Mouse (Mus musculus) liver, embryonic 12.5 days (tissue): ENCODE results near the gene Zfp709. TPM values are rescaled to one million over a fixed set of nuclear protein-coding genes. Genes with fewer than 3 reads are reported as not detected.
A peak's percentile ranks its signal among the peaks of the same experiment; 100 is the strongest.
"Not testable (repeated sequence)": the region's sequence is repeated elsewhere in the genome, so short reads cannot be mapped to it uniquely, and the experiment has no call there.

Experiments used
- ATAC-seq: fragments of 200-750 bp; cut with Nextera tagmentation; 2 replicates; pipeline ENCODE4 v1.8.0; 2017; ENCODE audit warnings: moderate number of reproducible peaks, mild to moderate bottlenecking, moderate library complexity
- H3K27ac ChIP-seq: fragments of 300-500 bp; sonication (generic); 2 replicates; pipeline ENCODE4 v1.5.1; 2016; ENCODE audit warnings: mild to moderate bottlenecking
- H3K27me3 ChIP-seq: fragments of 300-500 bp; sonication (generic); replicated peaks from 2 replicates; pipeline ENCODE4 v1.6.1; 2016; ENCODE audit warnings: mild to moderate bottlenecking, moderate library complexity
- H3K36me3 ChIP-seq: fragments of 300-500 bp; sonication (generic); 2 replicates; pipeline ENCODE4 v1.6.1; 2016; ENCODE audit warnings: mild to moderate bottlenecking, moderate library complexity
- H3K4me1 ChIP-seq: fragments of 300-500 bp; sonication (generic); 2 replicates; pipeline ENCODE4 v1.6.1; 2016
- H3K4me2 ChIP-seq: fragments of 300-500 bp; sonication (generic); 2 replicates; pipeline ENCODE4 v1.6.1; 2016; ENCODE audit warnings: mild to moderate bottlenecking, moderate library complexity
- H3K4me3 ChIP-seq: fragments of 300-500 bp; sonication (generic); 2 replicates; pipeline ENCODE4 v1.5.1; 2016; ENCODE audit warnings: mild to moderate bottlenecking, moderate library complexity
- H3K9ac ChIP-seq: fragments of 300-500 bp; sonication (generic); 2 replicates; pipeline ENCODE4 v1.6.1; 2016; ENCODE audit warnings: mild to moderate bottlenecking, moderate library complexity
- H3K9me3 ChIP-seq: fragments of 300-500 bp; sonication (generic); replicated peaks from 2 replicates; pipeline ENCODE4 v1.6.1; 2016; ENCODE audit warnings: mild to moderate bottlenecking, moderate library complexity
- WGBS: fragments of 180-500 bp; shearing (Covaris S2); methylation state at CpG from one replicate; pipeline ENCODE4 v1.1.7; 2016; ENCODE audit not compliant: insufficient replicate concordance; 5-methylcytosine and 5-hydroxymethylcytosine counted together
- polyA plus RNA-seq: library from polyadenylated mRNA; unstranded; fragments of >200 nt; fragmentation: Nextera tagmentation; extraction: Ambion mirVana; gene quantifications from 2 replicates; pipeline ENCODE4 v1.2.1, GENCODE M21; 2016

Gene Zfp709
- polyA plus RNA-seq, result 2.0 and 2.5 TPM in 2 replicates

GRCm38 (mm10) chr8:71881618-71882274, at the start of gene Zfp709:
TSS of gene Zfp709 (plus strand) at chr8:71882019.
- peak within 1 kb of the TSS; percentile 76 for H3K9ac ChIP-seq
- peaks cover 12% of the 10 kb centered on the region for H3K9me3 ChIP-seq
- peak; percentile 92 for ATAC-seq
- no peaks in the 10 kb centered on the region for H3K27me3 ChIP-seq
- peak within 1 kb of the TSS; percentile 70 for H3K4me3 ChIP-seq
- H3K4me2 ChIP-seq, result peak within 1 kb of the TSS; percentile 90
- H3K27ac ChIP-seq, result peak within 1 kb of the TSS; percentile 15
- no peaks in the 10 kb centered on the region for H3K4me1 ChIP-seq
- WGBS, result 4% methylated on average over 42 of the region's 45 CpGs
- H3K36me3 ChIP-seq, result peaks cover 22% of the 10 kb centered on the region

GRCm38 (mm10) chr8:71838207-71838606, 43.6 kb upstream of the Zfp709 start:
- H3K9ac ChIP-seq, H3K4me2 ChIP-seq, H3K27me3 ChIP-seq, H3K4me1 ChIP-seq, H3K4me3 ChIP-seq, H3K9me3 ChIP-seq, H3K36me3 ChIP-seq, H3K27ac ChIP-seq: not testable (repeated sequence)
- peak; percentile 30; the same call in 1 of the 2 replicates for ATAC-seq
- 61% methylated on average over 4 of the region's 4 CpGs for WGBS

DNA sequence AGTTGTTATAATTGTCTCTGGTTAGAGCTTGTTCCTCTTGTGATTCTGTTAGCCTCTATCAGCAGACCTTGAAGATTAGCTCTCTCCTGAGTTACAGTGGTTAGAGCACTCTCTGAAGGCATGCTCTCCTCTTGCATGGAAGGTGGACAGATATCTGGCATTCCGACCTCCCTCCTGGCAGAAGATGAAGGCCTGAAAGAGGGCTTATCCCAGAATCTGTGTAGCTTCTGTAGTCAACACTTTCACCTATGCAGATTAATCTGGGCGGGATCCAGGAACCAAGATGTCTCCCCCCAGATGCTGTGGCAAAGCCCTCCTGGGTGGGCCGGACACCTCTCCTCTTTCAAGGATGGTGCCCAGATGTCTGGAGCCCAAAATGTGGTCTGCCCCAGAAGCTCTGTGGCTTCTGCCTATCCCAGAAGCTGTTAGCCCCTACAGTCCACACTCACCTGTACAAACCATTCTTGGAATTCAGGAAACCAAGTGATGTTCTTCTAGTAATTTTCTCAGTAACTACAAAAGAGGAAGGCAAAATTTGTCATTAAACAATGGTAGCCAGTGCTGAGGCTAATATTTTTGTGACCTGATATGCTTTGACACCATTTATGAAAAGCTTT, 40.5 kb upstream of the Zfp709 start:
- H3K4me2 ChIP-seq, H3K27ac ChIP-seq: not testable (repeated sequence)

DNA sequence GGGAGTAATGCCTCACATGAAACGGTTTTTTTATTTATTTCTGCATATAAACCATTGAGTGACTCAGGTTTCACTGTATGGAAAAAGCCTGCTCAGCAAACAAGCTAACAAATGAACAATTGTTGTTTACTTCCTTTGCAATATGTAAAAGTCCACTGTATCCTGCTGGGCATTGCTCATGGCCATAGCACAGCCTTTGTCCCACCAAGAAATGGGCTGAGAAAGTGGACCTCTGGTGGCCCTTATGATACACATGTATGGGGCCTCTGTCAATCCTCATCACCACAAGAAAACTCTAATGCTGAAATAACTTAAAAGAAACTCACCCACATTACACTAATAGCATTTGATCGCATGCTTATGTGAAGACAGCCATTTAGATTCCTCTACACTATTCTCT, 39.3 kb upstream of the Zfp709 start:
- not testable (repeated sequence) for H3K9ac ChIP-seq, H3K27ac ChIP-seq, H3K36me3 ChIP-seq, H3K4me3 ChIP-seq, H3K27me3 ChIP-seq, H3K4me1 ChIP-seq, H3K9me3 ChIP-seq, H3K4me2 ChIP-seq, ATAC-seq
- WGBS, result 46% methylated on average over 2 of the region's 2 CpGs

More for the DNA sequence above, 40.5 kb upstream of the Zfp709 start:
- not testable (repeated sequence) for ATAC-seq, H3K9ac ChIP-seq, H3K36me3 ChIP-seq, H3K4me3 ChIP-seq, H3K9me3 ChIP-seq, H3K4me1 ChIP-seq, H3K27me3 ChIP-seq
- 70% methylated on average over 3 of the region's 3 CpGs for WGBS

- 49% methylated on average over 1 of the region's 1 CpGs for WGBS
Measured at GRCm38 (mm10) chr8:71844453-71844852, 37.4 kb upstream of the Zfp709 start.

GRCm38 (mm10) chr8:71845993-71846483, 35.8 kb upstream of the Zfp709 start:
- H3K9me3 ChIP-seq, H3K4me2 ChIP-seq, H3K27me3 ChIP-seq, H3K9ac ChIP-seq, H3K27ac ChIP-seq, H3K4me3 ChIP-seq, ATAC-seq, H3K36me3 ChIP-seq, H3K4me1 ChIP-seq: not testable (repeated sequence)
- 67% methylated on average over 1 of the region's 1 CpGs for WGBS

More at GRCm38 (mm10) chr8:71844453-71844852, 37.4 kb upstream of the Zfp709 start:
- not testable (repeated sequence) for H3K27me3 ChIP-seq, H3K9ac ChIP-seq, ATAC-seq, H3K36me3 ChIP-seq, H3K4me2 ChIP-seq, H3K4me1 ChIP-seq, H3K9me3 ChIP-seq, H3K27ac ChIP-seq, H3K4me3 ChIP-seq

GRCm38 (mm10) chr8:71846745-71847144, 35.1 kb upstream of the Zfp709 start:
- H3K4me3 ChIP-seq, H3K27me3 ChIP-seq, H3K4me1 ChIP-seq, H3K9me3 ChIP-seq, H3K9ac ChIP-seq, H3K27ac ChIP-seq, H3K4me2 ChIP-seq, H3K36me3 ChIP-seq: not testable (repeated sequence)
- WGBS, result 56% methylated on average over 2 of the region's 2 CpGs
- ATAC-seq, result peak; percentile 57; the same call in 1 of the 2 replicates

DNA sequence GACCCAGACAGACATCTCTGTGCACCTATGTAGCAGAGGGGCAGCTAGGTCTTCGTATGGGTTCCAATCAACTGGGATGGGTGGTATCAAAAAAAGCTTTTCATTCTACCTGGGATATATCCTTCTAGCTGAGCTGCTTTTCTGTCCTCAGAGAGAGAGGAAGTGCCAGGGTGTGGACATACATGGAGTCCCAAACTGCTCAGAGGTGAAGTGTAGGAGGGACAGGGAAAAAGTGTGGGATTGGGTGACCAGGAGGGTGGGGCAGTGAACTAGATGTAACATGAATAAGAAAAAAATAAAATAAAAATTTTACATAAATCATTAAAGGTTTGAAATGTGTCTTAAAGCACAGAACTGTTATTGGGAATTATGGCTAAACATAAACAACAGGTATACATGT, 30.8 kb upstream of the Zfp709 start:
- H3K9ac ChIP-seq, ATAC-seq, H3K27ac ChIP-seq, H3K27me3 ChIP-seq, H3K4me2 ChIP-seq, H3K36me3 ChIP-seq, H3K4me3 ChIP-seq, H3K4me1 ChIP-seq, H3K9me3 ChIP-seq: not testable (repeated sequence)
- WGBS, result 36% methylated on average over 1 of the region's 1 CpGs

DNA sequence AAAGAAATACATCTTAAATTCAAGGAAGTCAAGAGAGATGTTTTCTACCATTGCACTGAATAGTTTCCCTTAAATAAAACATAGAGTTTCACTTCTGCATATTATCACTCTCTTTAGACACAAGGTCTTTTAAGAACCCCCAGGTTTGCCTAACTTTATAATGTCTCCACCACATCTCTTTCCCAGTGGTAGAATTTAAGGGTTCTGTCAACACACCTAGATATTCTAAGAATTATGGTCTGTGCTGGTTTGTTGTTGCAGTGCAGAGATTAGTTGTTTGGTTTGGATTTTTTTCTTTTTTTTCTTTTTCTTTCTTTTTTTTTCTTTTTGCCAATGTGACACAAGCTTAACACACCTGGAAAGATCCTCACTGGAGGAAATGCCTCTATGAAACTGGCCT, 28.5 kb upstream of the Zfp709 start:
- H3K36me3 ChIP-seq, H3K4me2 ChIP-seq, H3K4me3 ChIP-seq, H3K9ac ChIP-seq, ATAC-seq, H3K9me3 ChIP-seq, H3K27ac ChIP-seq, H3K4me1 ChIP-seq, H3K27me3 ChIP-seq: not testable (repeated sequence)

DNA sequence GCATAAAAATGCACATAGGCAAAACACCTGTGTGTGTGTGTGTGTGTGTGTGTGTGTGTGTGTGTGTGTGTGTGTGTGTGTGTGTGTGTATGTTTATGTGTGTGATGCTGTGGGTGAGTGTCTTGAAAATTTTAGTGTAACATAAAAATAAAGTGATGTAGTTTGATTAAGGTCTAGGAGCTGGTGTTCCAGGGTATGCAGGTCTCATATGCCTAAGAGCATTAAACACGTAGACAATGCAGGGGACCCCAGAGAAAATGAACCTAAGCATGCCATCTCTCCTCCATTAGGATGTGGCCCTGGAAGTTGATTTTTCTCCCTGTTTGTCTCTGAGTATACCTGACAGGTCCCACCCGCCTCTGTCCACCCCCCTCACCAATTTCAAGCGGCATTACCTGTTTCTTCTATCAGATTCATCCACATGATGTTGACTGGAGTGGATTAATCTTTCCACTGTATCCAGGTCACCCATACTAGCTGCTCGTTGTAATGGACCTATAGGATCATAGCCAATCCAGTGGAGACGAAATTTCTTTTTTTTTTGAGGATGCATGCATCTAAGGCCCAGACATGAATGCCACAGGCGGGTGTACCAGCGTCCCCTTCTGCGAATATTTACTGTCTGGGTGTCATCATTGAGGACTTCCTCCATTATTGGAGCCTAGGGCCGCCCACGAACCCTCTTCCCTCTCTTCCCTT, 25.0 kb upstream of the Zfp709 start:
- not testable (repeated sequence) for H3K4me1 ChIP-seq, H3K4me3 ChIP-seq, H3K4me2 ChIP-seq, H3K27me3 ChIP-seq, H3K36me3 ChIP-seq, H3K9ac ChIP-seq, H3K9me3 ChIP-seq, H3K27ac ChIP-seq
- ATAC-seq, result peak; percentile 37; the same call in 1 of the 2 replicates
- 55% methylated on average over 9 of the region's 10 CpGs for WGBS

DNA sequence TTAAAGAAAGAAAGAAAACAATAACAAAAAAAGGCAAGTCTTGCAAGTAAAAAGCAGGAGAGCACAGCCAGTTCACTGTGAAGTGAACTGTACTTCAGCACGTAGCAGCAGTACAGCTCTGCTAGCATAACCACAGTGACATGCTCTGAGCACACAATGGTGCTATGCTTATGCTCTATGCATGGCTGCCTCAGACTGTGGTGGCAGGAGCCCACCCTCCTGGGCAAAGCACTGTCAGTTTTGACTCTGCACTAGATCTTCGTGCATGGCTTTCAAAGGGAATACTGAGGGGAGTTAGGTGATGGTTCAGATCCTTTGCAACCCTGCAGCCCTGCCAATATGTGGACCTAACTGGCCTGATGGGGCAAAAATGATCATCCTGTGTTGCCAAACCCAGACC, 24.5 kb upstream of the Zfp709 start:
- H3K36me3 ChIP-seq, H3K27ac ChIP-seq, H3K4me3 ChIP-seq, H3K27me3 ChIP-seq, H3K9ac ChIP-seq, H3K4me1 ChIP-seq, H3K4me2 ChIP-seq, ATAC-seq, H3K9me3 ChIP-seq: not testable (repeated sequence)
- 61% methylated on average over 2 of the region's 2 CpGs for WGBS

GRCm38 (mm10) chr8:71861551-71861950, 20.3 kb upstream of the Zfp709 start:
- H3K9ac ChIP-seq, H3K27me3 ChIP-seq, H3K36me3 ChIP-seq, H3K4me2 ChIP-seq, H3K4me1 ChIP-seq, H3K27ac ChIP-seq, ATAC-seq, H3K9me3 ChIP-seq, H3K4me3 ChIP-seq: not testable (repeated sequence)
- WGBS, result 40% methylated on average over 1 of the region's 1 CpGs
